Mouse (Mus musculus) gastrocnemius, postnatal 36 days (tissue): ENCODE results near the gene Mtmr3. TPM values are rescaled to one million over a fixed set of nuclear protein-coding genes. Genes with fewer than 3 reads are reported as not detected.

ENCODE experiments used
- DNase-seq, 2 experiments: peaks; one replicate each; pipeline ENCODE4 v3.0.0; 2022
- intact Hi-C: fragments of 180-260 bp; cut with DNase I; formaldehyde crosslinking; loops from one replicate; pipeline ENCODE4 v1.15.1; 2025
- total RNA-seq, 2 experiments: library from RNA; stranded (reverse); gene quantifications; 2 replicates each; pipeline ENCODE4 v1.2.3; 2021

Mtmr3 gene
- total RNA-seq, 2 experiments from 2014 or later = 42.5 to 43.2 TPM

DNA sequence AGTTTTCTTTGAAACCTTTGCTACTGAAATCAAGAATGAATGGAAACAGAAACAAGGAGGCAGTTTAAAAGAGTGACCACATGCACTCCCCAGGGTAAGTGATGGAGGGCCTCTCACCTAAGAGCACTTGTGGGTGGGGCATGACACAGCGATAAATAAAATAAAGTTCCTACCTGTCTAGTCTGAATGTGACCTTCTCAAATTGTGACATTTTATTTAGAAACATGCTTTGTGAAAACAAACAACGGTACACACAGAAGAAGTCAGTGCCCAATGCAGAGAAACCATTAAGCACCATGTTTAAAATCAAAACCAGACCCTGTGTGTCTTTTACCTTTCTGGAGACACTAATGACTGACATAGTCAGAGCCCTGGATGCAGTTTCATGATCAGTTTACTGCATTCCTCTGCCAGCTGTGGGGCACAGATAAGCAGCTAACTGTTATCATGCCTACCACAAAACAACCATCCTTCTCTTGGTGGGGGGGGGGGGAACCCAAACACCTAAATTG lies 51.6 kb downstream of the Mtmr3 start:
- no peak for DNase-seq
- intact Hi-C loops = no loop called here

DNA sequence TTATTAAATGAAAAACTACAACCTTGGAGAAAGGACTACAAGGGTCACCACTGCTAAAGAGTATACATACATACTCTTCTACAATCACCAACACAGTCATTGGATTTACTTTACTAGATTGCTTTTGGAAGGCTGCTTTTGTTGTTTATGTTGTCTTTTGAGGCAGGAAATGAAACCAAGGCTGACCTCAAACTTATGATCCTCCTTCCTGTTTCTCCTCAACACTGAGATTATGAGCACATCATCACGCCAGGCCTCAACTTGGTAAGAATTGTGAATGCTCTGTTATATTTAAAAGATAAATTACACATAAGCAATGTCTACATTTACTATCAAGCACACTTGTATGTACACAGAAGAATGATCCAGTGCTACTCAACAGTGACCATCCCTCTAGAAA lies 58.0 kb downstream of the Mtmr3 start:
- intact Hi-C loops = no loop called here
- DNase-seq = no peak

DNA sequence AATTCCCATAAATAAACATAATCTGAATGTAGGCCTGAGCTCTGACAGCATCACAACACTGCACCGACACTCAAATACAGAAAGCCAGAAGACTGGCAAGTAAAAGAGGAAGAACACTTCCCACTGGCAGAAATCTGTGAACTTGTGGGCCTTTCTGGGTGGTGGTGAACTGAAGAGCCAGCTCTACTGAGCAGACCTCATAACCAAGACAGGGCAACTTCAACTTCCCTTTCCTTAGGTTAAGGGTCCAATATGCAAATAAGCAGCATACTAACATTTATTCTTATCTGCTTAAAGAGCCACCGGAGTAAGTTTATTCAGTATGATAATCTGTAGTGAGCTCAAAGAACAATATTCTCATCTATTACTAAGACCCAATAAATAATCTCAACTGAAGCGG lies 67.5 kb downstream of the Mtmr3 start:
- no peak for DNase-seq
- intact Hi-C loops = no loop called here

DNA sequence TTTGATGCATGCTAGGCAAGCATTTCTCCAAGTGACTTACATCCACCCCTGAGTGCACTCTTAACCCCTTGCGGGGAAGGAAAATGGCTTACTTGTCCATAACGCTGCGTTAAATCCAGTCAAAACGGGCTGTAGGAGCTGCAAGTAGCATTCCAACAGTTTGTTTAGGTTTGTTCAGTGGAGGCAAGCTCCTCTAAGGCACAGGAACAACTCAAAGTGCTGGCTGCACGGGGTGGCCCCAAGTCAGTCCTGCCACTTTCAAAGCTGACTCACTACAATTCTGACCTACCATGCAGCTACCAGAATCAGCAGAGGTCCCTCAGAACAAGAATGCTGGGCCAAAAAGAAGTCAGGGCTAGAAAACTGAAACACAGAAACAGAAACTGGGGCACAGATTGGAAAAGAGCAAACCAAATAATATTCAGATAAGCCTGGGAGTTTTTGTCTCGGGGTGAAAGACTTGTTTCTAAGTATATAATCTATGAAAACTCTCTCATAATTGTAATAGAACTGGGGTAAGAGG lies 72.5 kb downstream of the Mtmr3 start:
- intact Hi-C loops = no loop called here

DNA sequence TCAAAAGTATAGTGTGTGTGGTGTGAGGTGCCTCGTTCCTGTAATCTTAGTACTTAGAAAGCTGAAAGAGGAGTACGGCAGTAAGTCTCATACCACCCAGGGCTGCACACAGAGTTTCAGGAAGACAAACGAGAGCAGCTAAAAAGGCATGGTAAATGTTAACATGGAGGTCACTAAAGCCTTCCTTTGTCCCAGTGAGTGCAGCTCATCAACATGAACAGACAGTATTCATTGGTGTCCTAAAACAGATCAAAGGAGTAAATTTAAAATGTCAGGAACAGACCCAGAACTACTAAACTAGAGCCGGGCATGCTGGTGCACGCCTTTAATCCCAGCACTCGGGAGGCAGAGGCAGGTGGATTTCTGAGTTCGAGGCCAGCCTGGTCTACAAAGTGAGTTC lies 75.7 kb downstream of the Mtmr3 start:
- no peak for DNase-seq
- intact Hi-C loops = no loop called here

More for the DNA sequence above, 72.5 kb downstream of the Mtmr3 start:
- DNase-seq = no peak

DNA sequence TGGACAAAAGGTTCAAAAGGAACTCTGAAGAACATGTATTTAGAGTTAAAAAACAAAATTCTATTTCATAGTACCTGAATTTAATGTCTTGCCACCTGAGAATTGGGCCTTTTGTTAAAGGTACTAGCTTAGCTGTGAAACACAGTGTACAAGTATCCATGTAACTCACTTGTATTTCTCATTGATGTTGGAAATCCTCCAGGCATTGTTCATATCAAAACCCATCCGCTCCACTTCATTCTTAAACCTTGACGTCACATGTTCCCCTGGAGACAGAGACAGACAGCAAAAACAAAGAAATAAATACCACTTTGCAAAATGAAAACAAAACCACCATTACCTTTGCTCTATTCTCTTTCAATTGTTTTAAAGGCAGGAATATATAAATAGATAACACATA lies 87.2 kb downstream of the Mtmr3 start:
- DNase-seq = no peak
- intact Hi-C loops = loop anchor here (10.0 kb wide), 1 partner anchor 297 kb away; no protein-coding TSS in a partner anchor

DNA sequence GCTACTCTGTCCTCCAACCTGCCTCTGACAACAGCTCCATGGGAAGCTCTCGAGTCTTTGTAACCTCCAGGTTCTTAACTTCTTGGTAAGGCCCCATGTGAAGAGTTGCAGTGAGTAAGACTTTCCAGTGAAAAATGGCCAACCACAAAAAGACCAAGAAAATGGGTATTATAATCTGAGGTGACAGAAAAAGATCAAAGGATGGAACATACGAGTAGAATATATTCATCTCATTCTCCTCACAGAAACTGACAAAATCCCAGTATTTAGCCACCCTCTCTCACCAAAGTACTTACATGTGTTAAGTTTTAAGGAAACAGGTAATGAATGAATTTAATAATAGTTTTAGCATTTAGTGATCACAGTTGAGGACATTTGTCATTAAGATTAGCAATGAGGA lies 88.2 kb downstream of the Mtmr3 start:
- no peak for DNase-seq
- intact Hi-C loops = loop anchor here (10.0 kb wide), 1 partner anchor 298 kb away; no protein-coding TSS in a partner anchor

DNA sequence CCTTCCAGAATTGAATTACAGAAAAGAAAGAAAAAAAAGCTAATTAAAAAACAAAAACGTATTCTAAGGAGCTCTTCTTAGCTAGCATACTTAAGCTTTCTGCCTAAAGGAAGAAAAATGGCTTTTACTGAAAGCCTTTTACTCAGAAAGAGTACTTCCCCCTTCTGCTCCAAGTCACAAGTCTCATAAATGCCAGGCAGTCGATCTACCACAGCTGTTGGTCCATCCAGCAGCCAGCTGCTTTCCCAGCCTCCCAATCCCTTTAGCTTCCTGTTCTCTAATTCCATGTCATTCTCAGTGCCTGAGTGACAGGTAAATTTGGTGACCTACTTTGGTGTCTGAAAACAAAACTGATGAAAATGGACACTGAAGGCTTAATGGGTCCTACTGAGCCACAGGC lies 92.5 kb downstream of the Mtmr3 start:
- no peak for DNase-seq
- intact Hi-C loops = loop anchor here (10.0 kb wide), 1 partner anchor 303 kb away; no protein-coding TSS in a partner anchor

DNA sequence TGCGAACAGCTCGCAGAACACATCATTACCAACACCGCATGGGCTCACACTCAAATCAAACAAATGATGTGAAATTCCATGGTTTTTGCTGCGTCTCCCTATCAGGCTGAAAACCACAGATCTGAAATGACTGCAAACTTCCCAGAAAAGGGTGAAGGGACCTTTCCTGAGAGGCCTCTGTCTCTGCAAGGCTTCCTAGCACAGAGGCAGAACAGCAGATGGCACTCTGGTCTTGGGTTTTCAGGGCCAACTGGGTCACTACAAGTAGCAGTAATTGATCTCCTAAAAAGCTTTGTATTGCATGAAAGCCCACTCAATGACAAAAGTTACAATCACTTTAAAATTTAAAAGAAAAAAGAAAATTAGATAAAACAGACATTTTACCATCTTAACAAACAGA lies 93.8 kb downstream of the Mtmr3 start:
- intact Hi-C loops = loop anchor here (10.0 kb wide), 1 partner anchor 304 kb away; no protein-coding TSS in a partner anchor
- DNase-seq = no peak

DNA sequence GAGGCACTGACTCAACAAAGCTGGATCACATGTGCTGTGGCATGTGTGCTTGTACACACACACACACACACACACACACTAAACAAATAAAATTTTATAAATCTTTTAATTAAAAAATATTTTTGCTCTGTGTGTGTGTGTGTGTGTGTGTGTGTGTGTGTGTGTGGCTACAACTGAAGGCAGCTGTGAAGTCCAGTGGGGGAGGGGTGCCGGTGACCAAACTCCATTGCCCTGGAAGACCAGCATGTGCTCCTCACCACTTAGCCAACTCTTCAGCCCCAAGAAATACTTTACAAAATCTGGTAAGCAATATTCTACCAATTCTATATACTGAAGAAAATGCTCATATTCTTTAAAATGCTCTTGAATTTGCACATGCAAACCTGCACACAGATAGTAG lies 94.4 kb downstream of the Mtmr3 start:
- DNase-seq = no peak
- intact Hi-C loops = loop anchor here (10.0 kb wide), 1 partner anchor 305 kb away; no protein-coding TSS in a partner anchor

DNA sequence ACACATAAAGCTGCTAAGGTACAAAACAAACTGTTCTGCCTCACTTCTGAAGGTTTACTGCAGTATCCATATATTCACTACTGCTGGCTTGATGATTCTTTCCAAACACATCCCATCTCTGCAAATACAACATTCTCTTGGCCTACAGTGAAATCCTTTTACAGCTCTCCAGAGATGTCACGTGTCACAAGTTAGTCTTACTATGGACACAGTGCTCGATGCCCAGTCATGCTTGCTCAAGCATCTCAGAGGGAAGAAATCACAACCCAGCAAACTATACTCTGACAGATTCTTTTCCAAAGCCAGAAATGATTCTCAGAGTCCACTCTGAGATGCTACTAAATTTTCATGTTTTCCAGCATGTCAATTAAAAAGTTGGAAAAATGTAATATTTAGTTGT lies 95.2 kb downstream of the Mtmr3 start:
- no peak for DNase-seq
- intact Hi-C loops = no loop called here

DNA sequence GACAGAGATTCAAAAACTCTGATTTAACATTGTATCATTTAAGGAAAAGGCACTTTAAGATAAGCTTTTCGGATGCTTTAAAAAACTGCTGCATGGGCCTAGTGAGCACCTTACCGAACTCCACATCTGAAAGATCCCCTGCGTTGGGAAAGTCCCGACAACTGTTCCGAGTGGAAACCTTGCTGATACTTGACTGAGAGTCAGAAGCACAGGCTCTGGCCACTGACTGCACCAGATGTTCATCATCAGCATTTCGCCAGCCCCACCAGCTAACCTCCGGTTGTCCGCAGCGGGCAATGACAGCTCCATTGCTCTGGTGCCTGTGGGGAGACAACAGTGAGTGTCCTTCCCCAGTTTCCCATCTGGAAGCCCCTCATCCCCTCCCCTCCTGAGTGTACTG lies 95.9 kb downstream of the Mtmr3 start:
- intact Hi-C loops = no loop called here
- no peak for DNase-seq

DNA sequence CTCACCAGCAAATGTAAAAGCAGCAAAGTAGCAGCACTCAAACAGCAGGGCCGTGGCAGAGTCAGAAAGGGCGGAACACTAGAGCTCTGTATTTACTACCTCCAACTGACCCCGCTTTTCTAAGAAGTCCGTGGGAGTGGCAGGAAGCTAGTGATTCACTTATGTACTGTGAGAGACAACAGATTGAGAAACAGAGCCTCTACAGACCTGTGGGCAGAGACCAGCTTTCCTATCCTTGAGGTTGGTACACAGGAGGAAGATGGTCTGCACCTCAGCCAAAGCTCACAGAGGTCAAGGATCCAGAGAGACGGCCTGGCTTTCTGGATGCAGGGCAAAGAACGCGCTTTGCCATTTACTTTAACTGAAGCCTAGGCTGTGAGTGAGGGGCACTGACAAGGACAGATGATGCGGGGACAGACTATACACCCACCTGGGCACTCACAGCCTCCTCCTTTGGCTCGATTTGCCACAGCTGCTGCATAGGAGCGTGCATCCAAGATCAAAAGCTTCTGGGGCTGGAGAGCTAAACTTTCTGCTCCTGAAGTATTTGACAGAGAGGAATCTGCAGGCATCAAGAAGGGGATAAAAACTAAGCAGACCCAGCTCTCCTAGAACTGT lies 97.1 kb downstream of the Mtmr3 start:
- intact Hi-C loops = no loop called here

DNA sequence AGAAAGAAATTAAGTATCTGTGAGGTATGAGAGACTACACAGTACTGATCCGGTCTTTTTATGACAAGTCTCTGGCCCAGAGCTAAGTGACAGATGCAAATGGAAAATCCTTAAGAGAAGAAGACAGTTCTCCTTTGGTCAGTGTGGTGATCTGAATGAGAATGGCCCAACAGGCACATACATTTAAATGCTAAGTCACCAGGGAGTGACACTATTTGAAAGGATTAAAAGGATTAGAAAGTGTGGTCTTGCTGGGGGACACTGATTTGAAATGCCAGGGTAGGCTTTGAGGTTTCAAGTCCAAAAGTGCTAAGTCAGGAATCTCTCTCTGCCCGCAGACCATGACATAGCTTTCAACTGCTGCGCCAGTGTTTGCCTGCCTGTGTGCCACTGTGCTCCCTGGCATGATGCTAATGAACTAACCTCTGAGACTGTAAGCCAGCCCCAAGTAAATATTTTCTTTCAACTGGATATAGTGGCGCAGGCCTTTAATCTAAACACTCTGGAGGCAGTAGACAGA lies 99.6 kb downstream of the Mtmr3 start:
- intact Hi-C loops = no loop called here
- no peak for DNase-seq

More for the DNA sequence above, 97.1 kb downstream of the Mtmr3 start:
- DNase-seq = no peak

DNA sequence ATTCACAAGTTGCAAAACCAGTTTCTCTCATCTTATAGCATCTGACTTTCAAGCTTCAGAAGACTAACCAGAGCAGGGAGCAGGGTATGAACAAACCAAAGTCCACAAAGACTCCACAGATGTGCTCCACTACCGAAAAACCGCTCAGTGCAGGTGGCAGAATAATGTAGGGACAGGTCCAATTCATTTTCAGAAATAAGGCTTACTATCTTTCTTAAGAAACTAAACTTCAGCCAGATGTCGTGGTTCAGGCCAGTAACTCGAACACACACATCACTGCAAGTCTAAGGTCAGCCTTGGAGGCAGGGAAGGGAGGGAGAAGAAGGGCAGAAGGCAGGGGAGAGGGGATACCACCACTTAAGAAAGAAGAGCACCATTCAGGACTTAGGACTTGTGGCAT lies 105.5 kb downstream of the Mtmr3 start:
- no peak for DNase-seq
- intact Hi-C loops = loop anchor here (5.0 kb wide), 1 partner anchor 163 kb away; no protein-coding TSS in a partner anchor

DNA sequence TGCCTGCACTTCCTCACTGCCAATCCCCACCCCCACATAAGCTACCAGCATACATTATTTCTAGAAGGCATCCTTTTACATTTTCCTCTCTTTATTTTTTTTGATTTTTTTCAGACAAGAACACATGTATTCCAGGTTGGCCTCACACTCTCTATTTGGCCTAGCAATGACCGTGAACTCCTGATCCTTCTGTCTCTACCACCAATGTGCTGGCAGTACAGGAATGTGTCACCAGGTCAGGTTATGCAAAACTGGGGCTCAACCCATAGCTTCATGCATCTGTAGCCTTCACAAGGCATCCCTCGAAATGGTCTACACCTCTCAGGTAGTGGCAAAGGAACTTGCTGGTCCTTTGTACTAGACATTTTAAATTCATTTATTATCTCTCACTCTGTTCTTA lies 105.9 kb downstream of the Mtmr3 start:
- intact Hi-C loops = loop anchor here (5.0 kb wide), 1 partner anchor 164 kb away; no protein-coding TSS in a partner anchor
- DNase-seq = no peak

DNA sequence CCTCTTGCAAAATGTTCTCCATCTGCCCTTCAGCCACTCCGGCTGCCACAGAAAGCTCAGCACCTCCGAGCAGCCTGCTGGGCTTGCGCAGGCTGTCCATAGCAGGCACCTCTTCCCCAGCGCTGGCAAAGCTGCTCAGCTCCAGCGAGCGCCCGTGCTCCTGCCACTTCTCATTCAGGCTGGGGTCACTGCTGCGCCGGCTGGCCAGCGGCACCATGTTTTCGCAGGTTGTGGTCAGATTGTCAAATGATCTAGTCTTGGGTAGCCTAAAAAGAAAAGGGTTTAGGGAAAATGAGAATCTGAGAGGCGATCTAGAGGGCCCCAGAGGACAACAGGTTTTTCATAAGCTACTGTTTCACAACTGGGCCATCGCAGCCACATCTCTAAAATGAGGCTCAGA lies 106.3 kb downstream of the Mtmr3 start:
- intact Hi-C loops = loop anchor here (5.0 kb wide), 1 partner anchor 164 kb away; no protein-coding TSS in a partner anchor
- DNase-seq = no peak

DNA sequence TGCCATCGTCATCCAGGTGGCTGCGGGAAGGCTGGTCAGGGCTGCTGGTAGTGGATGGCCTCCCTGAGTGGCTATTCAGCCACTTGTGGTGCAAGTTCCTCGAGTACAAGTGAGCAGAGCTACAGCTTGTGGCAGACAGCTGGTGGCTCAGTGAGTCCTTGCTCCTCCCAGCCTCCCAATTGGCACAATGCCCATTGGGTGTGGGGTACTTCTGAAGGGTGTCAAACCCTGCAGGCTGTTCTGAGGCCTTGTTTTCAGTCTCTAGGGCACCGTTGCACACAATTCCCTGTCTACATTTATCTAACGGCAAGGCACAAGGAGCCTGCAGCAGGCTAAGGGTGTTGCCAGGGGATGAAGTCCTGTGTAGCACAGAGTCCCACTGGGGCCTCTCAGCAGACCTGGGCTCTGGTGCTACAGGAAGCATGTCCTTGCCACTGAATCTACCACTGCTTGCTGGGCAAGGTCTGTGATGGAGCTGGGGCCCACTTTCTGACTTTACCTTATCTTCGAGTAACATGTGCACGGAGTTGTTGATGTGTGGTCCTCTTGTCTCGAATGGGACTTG lies 107.2 kb downstream of the Mtmr3 start:
- DNase-seq = no peak
- intact Hi-C loops = loop anchor here (5.0 kb wide), 1 partner anchor 165 kb away; no protein-coding TSS in a partner anchor

DNA sequence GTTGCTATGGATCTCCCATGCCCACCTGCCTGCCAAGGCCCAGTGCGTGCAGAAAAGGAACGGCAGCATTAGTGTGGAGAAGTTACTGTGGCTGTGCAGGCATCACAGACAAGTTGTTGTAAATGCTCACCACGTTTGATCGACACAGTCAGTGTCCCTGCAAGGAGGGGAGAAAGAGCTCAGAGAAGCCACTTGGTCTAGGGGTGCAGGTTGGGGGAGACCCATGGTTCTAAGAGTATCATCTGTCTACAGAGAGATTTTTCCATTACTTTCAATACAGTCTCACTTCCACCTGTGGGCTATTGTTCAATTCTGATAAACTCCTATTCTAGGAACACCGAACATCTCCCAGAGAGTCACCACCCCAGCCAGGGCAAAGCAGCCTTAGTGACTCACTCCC lies 110.1 kb downstream of the Mtmr3 start:
- no peak for DNase-seq
- intact Hi-C loops = no loop called here

DNA sequence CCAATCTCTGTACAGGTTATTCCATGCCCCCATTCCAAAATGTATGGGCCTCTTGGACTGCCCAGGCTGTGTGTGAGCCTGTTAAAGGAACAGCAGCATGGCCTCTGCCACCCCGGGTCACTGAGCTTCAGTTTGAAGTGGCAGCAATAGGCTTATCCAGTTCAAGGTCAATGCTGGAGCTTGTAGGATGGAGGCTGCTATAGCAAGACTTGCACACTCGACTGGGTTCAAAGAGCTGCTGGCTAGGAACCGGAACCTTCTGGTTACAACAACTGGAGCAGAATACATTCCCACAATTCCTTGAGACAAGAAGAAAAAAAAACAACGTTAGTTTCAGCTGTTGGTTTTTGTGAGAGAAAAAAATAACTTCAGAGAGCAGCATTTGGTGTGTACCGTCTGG lies 112.0 kb downstream of the Mtmr3 start:
- no peak for DNase-seq
- intact Hi-C loops = no loop called here

DNA sequence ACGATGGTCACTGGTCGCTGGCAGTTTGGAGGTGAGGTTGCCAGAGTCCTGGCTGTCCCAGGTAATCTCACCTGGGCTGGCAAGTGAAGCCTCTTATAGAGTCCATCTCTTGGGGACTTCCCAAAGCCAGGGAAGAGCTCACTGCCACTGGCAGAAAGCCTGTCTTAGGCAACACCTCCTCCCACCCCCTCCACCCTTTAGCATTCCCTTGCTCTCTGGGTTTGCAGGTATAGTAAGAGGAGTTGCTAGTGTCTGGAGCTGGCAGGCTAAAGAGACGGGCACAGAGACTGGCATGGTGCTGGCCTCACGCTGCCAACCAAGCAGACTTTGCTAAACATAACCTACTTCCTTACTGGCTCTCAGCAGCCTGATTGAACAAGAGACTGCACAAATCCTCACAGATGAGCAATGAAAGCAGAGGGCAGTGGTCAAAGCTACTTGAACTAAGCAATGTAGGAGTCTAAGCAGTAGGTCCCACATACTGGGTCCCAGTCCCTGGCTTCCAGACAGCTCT lies 118.4 kb downstream of the Mtmr3 start:
- intact Hi-C loops = loop anchor here (10.0 kb wide), 1 partner anchor 1689 kb away; no protein-coding TSS in a partner anchor
- no peak for DNase-seq
